Mouse (Mus musculus) intestine, embryonic 15.5 days (tissue): ENCODE measurements at regions not wholly inside any gene's neighbourhood (a gene's known extent, or its start where the extent isn't known, plus 50 kb on each side); places are given as distances from the start of the nearest gene placed in this dataset.

Experiments
- ATAC-seq: fragments of 200-750 bp; cut with Nextera tagmentation; 2 replicates; pipeline ENCODE4 v1.8.0; 2017; ENCODE audit warnings: moderate TSS enrichment, moderate library complexity
- H3K27ac ChIP-seq: fragments of 300-500 bp; sonication (generic); 2 replicates; pipeline ENCODE4 v1.5.1; 2015; ENCODE audit warnings: mild to moderate bottlenecking, inconsistent platforms
- H3K27me3 ChIP-seq: fragments of 300-500 bp; sonication (generic); replicated peaks from 2 replicates; pipeline ENCODE4 v1.6.1; 2015; ENCODE audit warnings: inconsistent platforms
- H3K36me3 ChIP-seq: fragments of 300-500 bp; sonication (generic); 2 replicates; pipeline ENCODE4 v1.6.1; 2015; ENCODE audit warnings: inconsistent platforms
- H3K4me1 ChIP-seq: fragments of 300-500 bp; sonication (generic); replicated peaks from 2 replicates; pipeline ENCODE4 v1.6.1; 2015; ENCODE audit warnings: inconsistent platforms
- H3K4me2 ChIP-seq: fragments of 300-500 bp; sonication (generic); replicated peaks from 2 replicates; pipeline ENCODE4 v1.6.1; 2015; ENCODE audit warnings: mild to moderate bottlenecking, inconsistent platforms
- H3K4me3 ChIP-seq: fragments of 300-500 bp; sonication (generic); replicated peaks from 2 replicates; pipeline ENCODE4 v1.5.1; 2015; ENCODE audit warnings: inconsistent platforms
- H3K9ac ChIP-seq: fragments of 300-500 bp; sonication (generic); 2 replicates; pipeline ENCODE4 v1.6.1; 2015; ENCODE audit warnings: inconsistent platforms
- H3K9me3 ChIP-seq: fragments of 300-500 bp; sonication (generic); 2 replicates; pipeline ENCODE4 v1.6.1; 2016; ENCODE audit warnings: inconsistent platforms
- WGBS: fragments of 180-500 bp; shearing (Covaris S2); methylation state at CpG from one replicate; pipeline ENCODE4 v1.1.7; 2015; 5-methylcytosine and 5-hydroxymethylcytosine counted together

DNA sequence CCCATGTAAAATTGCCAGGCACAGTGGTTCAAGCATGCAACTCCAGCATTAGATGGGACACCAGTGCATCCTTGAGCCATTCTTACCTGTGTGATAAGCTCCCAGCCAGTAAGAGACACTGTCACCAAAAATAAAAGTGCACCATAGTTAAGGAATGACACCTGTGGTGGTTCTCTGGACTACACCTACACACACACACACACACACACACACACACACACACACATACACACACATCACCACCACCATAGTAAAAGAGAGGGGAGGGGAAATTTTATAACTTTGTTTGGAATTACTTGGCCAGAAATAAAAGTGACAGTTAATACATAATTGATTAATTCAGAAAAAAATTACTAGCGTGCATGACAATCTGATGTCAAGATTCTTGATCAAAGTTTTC is 175.1 kb upstream of the Gm11232 start:
- no peaks in the 10 kb centered on the region for H3K27me3 ChIP-seq
- no peaks in the 10 kb centered on the region for H3K36me3 ChIP-seq
- no peak for ATAC-seq
- no peak overlapping the region for H3K4me2 ChIP-seq
- H3K9me3 ChIP-seq = no peaks in the 10 kb centered on the region
- 77% methylated on average over 1 of the region's 1 CpGs for WGBS
- H3K4me3 ChIP-seq = no peak overlapping the region
- no peak overlapping the region for H3K9ac ChIP-seq
- H3K27ac ChIP-seq = no peak overlapping the region
- no peaks in the 10 kb centered on the region for H3K4me1 ChIP-seq

DNA sequence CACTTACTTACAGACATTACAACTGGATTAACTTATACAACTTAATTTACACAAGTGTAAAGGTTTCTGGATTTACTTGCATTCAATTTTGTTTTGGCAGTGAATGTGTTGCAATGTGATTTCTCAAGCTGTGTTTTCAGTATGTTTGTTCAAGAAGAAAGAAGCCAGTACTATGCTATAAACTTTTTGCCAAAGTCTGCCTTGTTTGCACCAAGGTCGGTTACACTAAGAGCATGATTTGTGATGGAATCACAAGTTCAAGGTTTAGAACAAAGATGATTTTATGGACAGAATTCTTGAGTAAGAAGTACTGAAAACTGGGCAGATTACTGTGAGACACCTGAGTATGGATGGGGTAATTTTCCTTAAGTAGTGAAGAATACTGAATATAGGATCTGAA is 153.8 kb upstream of the Gm11232 start:
- H3K27me3 ChIP-seq = no peaks in the 10 kb centered on the region
- H3K9me3 ChIP-seq = no peaks in the 10 kb centered on the region
- H3K4me1 ChIP-seq = no peaks in the 10 kb centered on the region
- whole genome bisulfite sequencing = 60% methylated on average over 1 of the region's 1 CpGs
- H3K4me3 ChIP-seq = no peak overlapping the region
- no peak overlapping the region for H3K9ac ChIP-seq
- H3K36me3 ChIP-seq = no peaks in the 10 kb centered on the region
- no peak overlapping the region for H3K4me2 ChIP-seq
- ATAC-seq = no peak
- H3K27ac ChIP-seq = no peak overlapping the region

DNA sequence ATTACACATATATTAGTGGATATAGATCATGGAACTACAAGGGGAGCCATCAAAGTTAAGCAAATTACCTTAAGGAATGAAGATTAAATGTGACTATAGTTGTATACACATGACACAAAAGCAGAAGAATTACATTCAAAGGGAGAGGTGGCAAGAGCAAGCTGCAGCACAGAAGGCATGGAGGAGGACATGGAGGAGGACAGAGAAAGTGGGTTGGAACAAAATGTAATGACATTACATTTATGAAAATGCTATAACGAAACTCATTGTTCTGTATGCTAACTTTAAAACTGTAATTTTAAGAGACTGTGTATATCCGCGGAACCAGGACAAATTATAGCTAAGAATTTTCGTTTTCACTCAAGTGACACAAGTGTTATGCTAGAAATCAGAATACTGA is 117.9 kb upstream of the Gm11232 start:
- no peak overlapping the region for H3K4me3 ChIP-seq
- H3K9me3 ChIP-seq = no peaks in the 10 kb centered on the region
- WGBS = 92% methylated on average over 4 of the region's 4 CpGs
- H3K36me3 ChIP-seq = no peaks in the 10 kb centered on the region
- no peak overlapping the region for H3K27ac ChIP-seq
- no peaks in the 10 kb centered on the region for H3K27me3 ChIP-seq
- H3K9ac ChIP-seq = no peak overlapping the region
- H3K4me1 ChIP-seq = no peaks in the 10 kb centered on the region
- no peak overlapping the region for H3K4me2 ChIP-seq
- ATAC-seq = no peak

DNA sequence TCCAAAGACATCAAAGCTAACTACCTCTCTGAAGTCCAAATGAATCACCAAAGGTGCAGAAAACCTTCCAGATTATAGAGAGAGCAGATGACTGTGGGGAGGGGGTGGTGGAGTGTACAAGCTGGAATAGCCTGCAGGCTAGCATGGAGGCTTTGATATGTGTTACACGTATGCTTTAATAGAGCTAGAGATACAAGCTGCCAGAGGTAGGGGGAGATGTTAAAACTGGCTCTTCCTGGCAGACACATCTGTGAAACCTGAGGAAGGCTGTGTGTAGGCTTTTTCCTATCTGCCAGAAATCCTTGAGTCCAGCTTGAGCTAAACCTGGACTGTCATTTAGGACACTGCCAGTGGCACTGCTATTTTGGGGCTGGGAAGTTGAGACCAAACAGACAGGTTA is 109.2 kb upstream of the Gm11232 start:
- Histone ChIP-seq H3K36me3 (no peaks in the 10 kb centered on the region), H3K4me2 (no peak overlapping the region), H3K4me3 (no peak overlapping the region), H3K9me3 (no peaks in the 10 kb centered on the region), H3K27ac (no peak overlapping the region), H3K4me1 (no peaks in the 10 kb centered on the region), H3K9ac (no peak overlapping the region), H3K27me3 (no peaks in the 10 kb centered on the region)
- no peak for ATAC-seq
- WGBS = 58% methylated on average over 1 of the region's 1 CpGs

DNA sequence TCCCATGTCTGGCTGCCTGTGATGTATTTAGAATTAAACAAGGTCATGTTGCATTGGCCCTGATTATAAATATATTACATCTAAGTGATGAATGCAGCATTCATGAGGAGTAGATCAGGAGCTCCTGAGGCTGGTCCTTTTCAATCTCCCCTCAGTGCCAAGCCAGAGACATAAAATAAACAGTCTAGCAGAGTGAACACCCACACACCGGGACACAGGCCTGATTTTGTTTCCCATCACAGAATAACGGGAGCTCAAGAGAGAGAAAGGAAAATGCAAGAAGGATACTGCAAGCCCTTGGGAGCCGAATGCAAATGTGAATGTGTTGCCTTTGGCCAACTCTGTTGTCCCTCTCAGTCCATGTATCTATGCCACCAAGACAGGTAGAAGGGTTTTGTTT is 84.1 kb upstream of the Gm11232 start:
- Histone ChIP-seq H3K27me3 (no peaks in the 10 kb centered on the region), H3K9ac (no peak overlapping the region), H3K9me3 (no peaks in the 10 kb centered on the region), H3K36me3 (no peaks in the 10 kb centered on the region), H3K4me1 (no peaks in the 10 kb centered on the region), H3K4me3 (no peak overlapping the region), H3K4me2 (no peak overlapping the region), H3K27ac (no peak overlapping the region)
- no peak for ATAC-seq
- 54% methylated on average over 3 of the region's 3 CpGs for WGBS

DNA sequence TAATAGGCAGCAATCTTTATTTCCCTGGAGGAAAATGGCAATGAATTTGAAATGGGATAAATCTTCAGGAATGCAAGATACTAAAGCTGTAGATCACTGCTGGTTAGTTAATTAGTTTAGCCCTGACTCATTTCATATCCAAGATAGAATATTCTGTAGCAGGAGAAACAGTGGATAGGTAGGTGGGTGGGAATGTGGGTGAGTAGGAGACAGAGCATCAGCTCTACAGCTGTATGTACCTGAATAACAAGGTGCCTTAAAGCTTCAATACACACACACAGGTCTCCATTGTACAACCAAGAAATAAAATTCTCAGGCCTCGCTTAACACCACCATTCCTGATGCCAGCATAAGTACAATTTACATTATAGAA is 83.0 kb upstream of the Gm11232 start:
- 76% methylated on average over 1 of the region's 1 CpGs for WGBS
- Histone ChIP-seq H3K4me1 (no peaks in the 10 kb centered on the region), H3K27ac (no peak overlapping the region), H3K9ac (no peak overlapping the region), H3K4me2 (no peak overlapping the region), H3K36me3 (no peaks in the 10 kb centered on the region), H3K4me3 (no peak overlapping the region), H3K27me3 (no peaks in the 10 kb centered on the region), H3K9me3 (no peaks in the 10 kb centered on the region)
- ATAC-seq = no peak

DNA sequence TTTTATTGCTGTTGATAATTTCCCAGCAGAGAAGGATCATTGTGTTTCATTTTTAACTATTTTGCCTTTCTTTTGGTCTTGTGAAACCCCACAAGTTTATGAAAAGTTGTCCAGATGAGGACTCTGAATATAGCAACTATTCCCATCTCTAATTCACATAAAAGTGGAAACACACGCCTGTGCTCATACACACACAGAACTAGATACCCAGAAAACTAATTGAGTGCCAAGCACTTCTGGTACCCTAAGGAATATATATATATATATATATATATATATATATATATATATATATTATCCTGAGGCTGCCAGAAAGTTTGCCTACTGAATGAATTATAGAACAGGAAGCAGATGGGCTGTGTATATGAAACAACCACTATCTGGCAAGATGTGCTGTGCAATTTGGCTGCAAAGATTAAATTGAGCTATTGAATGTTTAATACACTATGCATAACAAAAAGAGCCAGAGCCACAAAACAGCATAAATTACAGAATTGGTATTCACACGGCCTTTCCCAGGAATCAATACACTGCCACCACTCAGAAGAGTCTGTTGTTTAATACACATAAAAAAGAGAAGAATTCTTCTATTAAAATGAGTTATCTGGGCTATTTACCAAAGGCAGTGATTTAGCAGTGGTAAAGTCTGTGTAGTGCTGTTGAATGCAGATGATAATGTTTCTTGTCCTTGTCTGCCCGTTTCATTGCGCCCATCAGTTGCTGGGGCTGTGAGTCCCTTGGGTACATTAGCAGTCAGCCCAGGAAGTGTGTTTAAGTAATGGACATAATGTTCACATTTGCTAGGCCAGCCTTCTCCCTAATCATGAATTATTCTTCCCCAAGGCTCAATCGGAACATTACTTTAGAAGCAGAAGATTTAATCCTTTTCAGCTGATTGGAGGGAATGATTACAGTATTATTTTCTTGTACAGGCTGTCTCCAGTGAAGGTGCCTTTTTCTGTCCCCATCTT is 82.3 kb upstream of the Gm11232 start:
- no peak overlapping the region for H3K27ac ChIP-seq
- no peak overlapping the region for H3K4me2 ChIP-seq
- no peaks in the 10 kb centered on the region for H3K36me3 ChIP-seq
- no peaks in the 10 kb centered on the region for H3K27me3 ChIP-seq
- no peak for ATAC-seq
- WGBS = 50% methylated on average over 5 of the region's 5 CpGs
- no peak overlapping the region for H3K4me3 ChIP-seq
- H3K9me3 ChIP-seq = no peaks in the 10 kb centered on the region
- no peak overlapping the region for H3K9ac ChIP-seq
- H3K4me1 ChIP-seq = no peaks in the 10 kb centered on the region

DNA sequence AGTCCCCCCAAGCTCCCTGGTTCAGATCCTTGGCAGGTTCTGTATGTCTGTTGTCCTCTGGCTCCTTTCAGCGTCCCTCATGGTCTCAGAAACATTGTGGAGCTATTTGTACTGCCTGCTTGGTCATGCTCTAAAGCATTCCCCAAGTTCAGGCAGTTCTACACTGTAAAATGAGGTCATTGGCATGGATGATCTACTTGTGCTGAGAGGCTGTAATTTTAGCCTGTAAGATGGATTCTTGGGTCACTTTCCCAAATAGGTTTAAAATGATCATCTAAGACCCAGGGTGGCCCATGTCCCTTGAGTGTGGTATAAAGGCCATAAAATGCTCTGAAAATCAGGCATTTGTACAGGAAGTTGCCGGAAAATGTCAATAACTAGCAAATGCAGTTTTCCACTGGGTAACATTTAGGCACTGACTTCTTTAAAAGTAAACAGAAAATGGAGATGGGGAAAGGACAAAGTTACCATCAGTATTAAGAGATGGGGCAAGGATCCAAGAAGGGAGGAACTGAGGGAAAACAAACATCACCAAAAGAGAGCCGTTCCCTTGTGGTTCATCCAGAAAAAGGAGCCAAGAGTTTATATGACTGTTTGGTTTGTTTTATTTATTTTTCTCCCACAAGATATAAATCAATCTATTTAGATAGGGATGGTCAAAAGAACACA is 81.5 kb upstream of the Gm11232 start:
- Histone ChIP-seq H3K4me3 (no peak overlapping the region), H3K27ac (no peak overlapping the region), H3K36me3 (no peaks in the 10 kb centered on the region), H3K4me1 (no peaks in the 10 kb centered on the region), H3K9me3 (no peaks in the 10 kb centered on the region), H3K27me3 (no peaks in the 10 kb centered on the region), H3K4me2 (no peak overlapping the region), H3K9ac (no peak overlapping the region)
- ATAC-seq = no peak
- WGBS = 48% methylated on average over 3 of the region's 3 CpGs

DNA sequence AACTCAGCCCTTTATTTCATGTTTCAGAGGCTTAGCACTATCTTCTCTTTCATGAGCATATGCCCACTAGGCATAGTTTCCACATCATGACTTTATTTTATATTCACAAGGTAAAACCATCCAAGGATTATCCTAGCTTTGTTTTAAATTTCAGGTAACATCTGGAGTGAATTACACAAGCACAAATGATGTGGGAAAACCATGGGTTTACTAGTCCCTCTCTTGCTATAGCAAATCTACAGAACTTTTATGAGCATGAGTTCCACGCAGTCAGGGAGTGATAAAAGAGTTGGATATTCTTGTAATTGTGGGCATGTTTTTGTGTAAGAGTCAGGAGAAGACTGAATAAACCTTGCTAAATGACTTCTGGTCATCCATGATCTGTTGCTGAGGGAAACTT is 78.0 kb upstream of the Gm11232 start:
- 89% methylated on average over 1 of the region's 1 CpGs for WGBS
- Histone ChIP-seq H3K36me3 (no peaks in the 10 kb centered on the region), H3K27ac (no peak overlapping the region), H3K9ac (no peak overlapping the region), H3K27me3 (no peaks in the 10 kb centered on the region), H3K9me3 (no peaks in the 10 kb centered on the region), H3K4me1 (no peaks in the 10 kb centered on the region), H3K4me2 (no peak overlapping the region), H3K4me3 (no peak overlapping the region)
- no peak for ATAC-seq

DNA sequence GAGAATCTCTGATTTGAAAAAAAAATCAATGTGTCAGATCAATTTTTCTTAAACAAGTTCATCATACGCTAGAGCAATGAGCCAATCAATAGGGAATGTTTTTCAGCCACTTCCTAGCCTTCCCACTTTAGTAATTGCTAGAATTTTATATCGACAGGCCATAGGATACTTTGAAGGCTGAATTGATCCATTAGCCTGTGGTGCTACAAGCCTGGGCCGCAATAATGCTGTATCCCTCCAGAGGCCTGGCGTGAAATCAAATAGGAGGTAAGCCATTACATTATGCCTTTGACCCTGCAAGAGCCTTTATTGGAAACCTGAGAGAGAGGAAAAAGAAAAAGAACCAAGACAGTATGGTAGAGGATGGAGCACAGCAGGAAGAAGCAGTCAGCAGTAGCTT is 53.7 kb upstream of the Gm11232 start:
- Histone ChIP-seq H3K9ac (no peak overlapping the region), H3K27ac (no peak overlapping the region), H3K36me3 (no peaks in the 10 kb centered on the region), H3K9me3 (no peaks in the 10 kb centered on the region), H3K4me3 (no peak overlapping the region), H3K4me2 (no peak overlapping the region), H3K4me1 (no peaks in the 10 kb centered on the region), H3K27me3 (no peaks in the 10 kb centered on the region)
- ATAC-seq = no peak
- WGBS = 89% methylated on average over 4 of the region's 4 CpGs

DNA sequence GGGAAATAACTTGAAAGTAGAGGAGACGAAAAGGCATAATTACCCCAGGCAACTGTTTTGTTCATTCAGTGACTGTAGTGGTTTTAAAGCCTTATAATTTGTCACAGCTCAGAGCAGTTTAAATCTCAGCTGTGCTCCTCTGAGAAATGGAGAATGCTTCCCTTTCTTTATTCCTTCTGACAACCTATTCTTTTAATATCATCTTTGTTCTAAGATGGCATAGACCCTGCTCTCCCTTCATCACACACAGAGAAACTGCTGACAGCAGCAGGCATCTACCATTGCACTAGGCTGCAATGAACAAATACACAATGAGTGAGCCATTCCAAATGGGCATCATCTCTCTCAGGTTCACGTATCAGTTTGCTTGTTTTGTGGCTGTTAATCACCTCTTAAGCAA is 50.5 kb upstream of the Gm11232 start:
- no peaks in the 10 kb centered on the region for H3K4me1 ChIP-seq
- no peak for ATAC-seq
- no peaks in the 10 kb centered on the region for H3K9me3 ChIP-seq
- H3K4me3 ChIP-seq = no peak overlapping the region
- H3K9ac ChIP-seq = no peak overlapping the region
- WGBS = 51% methylated on average over 2 of the region's 2 CpGs
- H3K4me2 ChIP-seq = no peak overlapping the region
- no peaks in the 10 kb centered on the region for H3K36me3 ChIP-seq
- no peaks in the 10 kb centered on the region for H3K27me3 ChIP-seq
- H3K27ac ChIP-seq = no peak overlapping the region
